Mouse (Mus musculus) kidney, adult 18-20 months (tissue): ENCODE data around the gene Trmo.

ENCODE experiments used
- DNase-seq: peaks from one replicate; pipeline ENCODE4 v3.0.0; 2021

Trmo gene

GRCm38 (mm10) chr4:46389013-46389611 lies at the start of gene Trmo:
TSS of gene Trmo (minus strand) at chr4:46389437.
- DNase-seq = peak; percentile 96

GRCm38 (mm10) chr4:46432339-46433036 lies 43.3 kb upstream of the Trmo start:
- DNase-seq = no peak

GRCm38 (mm10) chr4:46428903-46429499 lies 39.8 kb upstream of the Trmo start:
- DNase-seq = no peak

GRCm38 (mm10) chr4:46422625-46423024 lies 33.4 kb upstream of the Trmo start:
- DNase-seq = no peak

GRCm38 (mm10) chr4:46418851-46419250 lies 29.6 kb upstream of the Trmo start:
- DNase-seq = no peak

GRCm38 (mm10) chr4:46417491-46417890 lies 28.3 kb upstream of the Trmo start:
- peak; percentile 23 for DNase-seq

- no peak for DNase-seq
Observed at GRCm38 (mm10) chr4:46413406-46413805, 24.2 kb upstream of the Trmo start, which contains the start of gene Hemgn. TSS of gene Hemgn (minus strand) at chr4:46413506.

- DNase-seq = no peak
Observed at GRCm38 (mm10) chr4:46412113-46412512, 22.9 kb upstream of the Trmo start.

- no peak for DNase-seq
Observed at GRCm38 (mm10) chr4:46411489-46411888, 22.3 kb upstream of the Trmo start.

- no peak for DNase-seq
Observed at GRCm38 (mm10) chr4:46410677-46411076, 21.4 kb upstream of the Trmo start.

GRCm38 (mm10) chr4:46406966-46407703 lies 17.9 kb upstream of the Trmo start:
- no peak for DNase-seq

GRCm38 (mm10) chr4:46404042-46404795 lies 15.0 kb upstream of the Trmo start:
- DNase-seq = no peak

- no peak for DNase-seq
Observed at GRCm38 (mm10) chr4:46398839-46399238, 9.6 kb upstream of the Trmo start.

GRCm38 (mm10) chr4:46395736-46396135 lies 6.5 kb upstream of the Trmo start:
- no peak for DNase-seq

GRCm38 (mm10) chr4:46394388-46394787 lies 5.2 kb upstream of the Trmo start:
- DNase-seq = no peak

GRCm38 (mm10) chr4:46390390-46390970 lies 1.2 kb upstream of the Trmo start:
- peak; percentile 81 for DNase-seq

- no peak for DNase-seq
Observed at GRCm38 (mm10) chr4:46389612-46390341, 540 bp upstream of the Trmo start.

- no peak for DNase-seq
Observed at GRCm38 (mm10) chr4:46388556-46388955, 681 bp downstream of the Trmo start.

GRCm38 (mm10) chr4:46374869-46375368 lies 14.3 kb downstream of the Trmo start:
- DNase-seq = peak; percentile 88

- peak; percentile 12 for DNase-seq
Observed at GRCm38 (mm10) chr4:46374455-46374854, 14.8 kb downstream of the Trmo start.

- peak; percentile 44 for DNase-seq
Observed at GRCm38 (mm10) chr4:46371030-46371429, 18.2 kb downstream of the Trmo start.
